Mouse (Mus musculus): ENCODE results near the gene Gm21818. TPM values are rescaled to one million over a fixed set of nuclear protein-coding genes. Genes with fewer than 3 reads are reported as not detected.
"Not testable (repeated sequence)": the region's sequence is repeated elsewhere in the genome, so short reads cannot be mapped to it uniquely, and the experiment has no call there.

Gene Gm21818
- total RNA-seq (2014; fragmentation: Nextera tagmentation) = not detected in 2 replicates
- not detected in 2 replicates for total RNA-seq (2017)
- polyA plus RNA-seq (2012) = not detected in 2 replicates

DNA sequence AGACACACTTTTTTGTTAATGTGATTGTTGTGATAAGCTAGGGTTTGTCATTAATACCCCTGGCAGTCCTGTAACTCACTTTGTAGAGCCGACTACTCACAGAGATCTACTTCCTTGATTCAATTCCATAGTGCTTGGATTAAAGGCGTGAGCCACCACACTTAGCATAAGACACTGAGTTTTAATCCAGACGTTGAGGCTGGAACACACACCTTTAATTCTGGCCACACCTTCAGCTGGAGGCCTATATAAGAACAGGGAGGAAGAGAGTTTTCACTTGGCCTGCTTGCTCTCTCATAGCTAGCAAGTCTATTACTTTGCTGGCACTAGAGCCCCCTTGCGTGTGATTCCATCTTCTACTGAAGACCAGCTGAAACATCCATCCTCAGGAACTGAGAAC, at the start of gene Gm21818:
Gene Gm21818 (plus strand): TSS at position 301 of the 400 bp plus-strand sequence.
- DNase-seq (ENCODE audit: low spot score); H3K27me3 ChIP-seq (ENCODE audit: insufficient read depth, low read length); H3K4me3 ChIP-seq (ENCODE audit: low read depth, low read length); ATAC-seq (ENCODE audit: extremely low read depth, insufficient number of reproducible peaks, low FRiP score, poor library complexity, severe bottlenecking); H3K4me1 ChIP-seq (ENCODE audit: insufficient read depth, low read depth, low read length); H3K36me3 ChIP-seq (replicated peaks); H3K9me3 ChIP-seq (replicated peaks): not testable (repeated sequence)

DNA sequence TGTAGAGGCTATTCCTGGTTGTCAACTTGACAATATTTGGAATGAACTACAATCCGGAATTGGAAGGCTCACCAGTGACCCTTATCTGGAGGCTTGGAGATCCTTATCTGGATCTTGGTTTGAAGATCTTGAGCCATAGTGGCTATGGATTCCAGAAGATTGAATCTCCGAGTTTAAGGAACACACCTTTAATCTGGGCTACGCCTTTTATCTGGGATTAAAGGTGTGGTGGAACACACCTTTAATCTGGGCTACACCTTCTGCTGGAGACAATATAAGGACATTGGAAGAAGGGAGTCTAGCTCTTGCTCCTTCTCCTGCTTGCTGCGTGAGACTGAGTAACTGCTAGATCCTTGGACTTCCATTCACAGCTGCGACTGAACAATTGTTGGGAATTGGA, 32.3 kb upstream of the Gm21818 start, which contains the start of gene Gm20767:
Gene Gm20767 (plus strand): TSS at position 301 of the 400 bp plus-strand sequence.
- H3K4me1 ChIP-seq (ENCODE audit: insufficient read depth, low read depth, low read length); DNase-seq (ENCODE audit: low spot score); H3K27me3 ChIP-seq (ENCODE audit: insufficient read depth, low read length); H3K9me3 ChIP-seq (replicated peaks); H3K4me3 ChIP-seq (ENCODE audit: low read depth, low read length); H3K36me3 ChIP-seq (replicated peaks); ATAC-seq (ENCODE audit: extremely low read depth, insufficient number of reproducible peaks, low FRiP score, poor library complexity, severe bottlenecking): not testable (repeated sequence)

DNA sequence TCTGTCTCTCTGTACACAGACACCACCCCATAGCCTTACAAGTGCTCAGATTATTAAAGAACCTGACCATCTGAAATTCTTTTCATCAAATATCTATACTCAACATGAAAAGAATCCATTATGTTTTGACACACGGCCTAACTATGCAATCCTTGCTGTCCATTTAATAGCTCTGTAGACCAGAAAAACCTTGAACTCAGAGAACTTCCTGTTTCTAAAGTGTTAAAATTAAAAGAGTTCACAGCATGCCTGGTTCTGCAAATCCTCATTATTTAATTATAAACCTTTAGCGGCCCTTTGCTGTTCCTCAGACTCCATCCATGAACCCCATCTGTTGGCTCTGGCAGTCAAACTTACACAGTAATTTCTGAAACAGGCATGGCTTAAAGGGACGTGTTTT, 29.9 kb upstream of the Gm21818 start:
- not testable (repeated sequence) for H3K4me1 ChIP-seq (ENCODE audit: insufficient read depth, low read depth, low read length); H3K9me3 ChIP-seq (replicated peaks); DNase-seq (ENCODE audit: low spot score); H3K27me3 ChIP-seq (ENCODE audit: insufficient read depth, low read length); ATAC-seq (ENCODE audit: extremely low read depth, insufficient number of reproducible peaks, low FRiP score, poor library complexity, severe bottlenecking); H3K36me3 ChIP-seq (replicated peaks); H3K4me3 ChIP-seq (ENCODE audit: low read depth, low read length)

DNA sequence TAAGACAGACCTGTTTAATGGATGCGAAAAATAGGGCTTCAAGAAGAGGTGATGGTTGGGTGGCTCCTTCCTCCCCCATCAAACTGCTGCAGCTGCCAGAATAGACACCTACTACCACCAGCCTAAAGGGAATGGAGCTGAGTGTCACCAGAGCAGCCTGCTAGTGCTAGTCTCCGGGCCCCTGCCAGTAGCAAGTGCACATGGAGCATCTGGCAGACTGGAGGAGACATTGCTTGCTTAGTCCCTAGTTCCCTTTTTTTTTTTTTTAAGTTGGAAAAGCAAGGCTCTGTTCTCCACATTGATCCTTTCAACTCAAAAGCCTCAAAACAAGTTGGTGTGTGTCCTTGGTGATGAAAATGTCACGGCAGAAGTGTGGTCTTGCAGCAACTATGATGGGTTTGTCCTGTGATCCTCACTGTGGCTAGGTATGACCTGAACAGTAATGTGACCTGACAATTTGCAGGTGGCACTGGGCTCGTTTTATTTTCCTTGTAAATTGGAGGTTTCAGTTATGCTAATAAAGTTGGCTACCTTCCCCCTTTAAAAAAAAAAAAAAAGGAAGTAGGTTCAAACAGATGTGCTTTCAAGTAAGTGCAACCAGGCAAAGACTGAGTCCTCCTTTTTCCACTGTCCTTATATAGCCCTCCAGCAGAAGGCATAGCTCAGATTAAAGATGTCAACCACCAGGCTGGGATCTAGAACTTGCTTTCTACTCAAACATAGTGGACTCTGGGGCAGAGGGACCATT, 22.4 kb upstream of the Gm21818 start:
- not testable (repeated sequence) for H3K36me3 ChIP-seq (replicated peaks); H3K4me1 ChIP-seq (ENCODE audit: insufficient read depth, low read depth, low read length); ATAC-seq (ENCODE audit: extremely low read depth, insufficient number of reproducible peaks, low FRiP score, poor library complexity, severe bottlenecking); H3K27me3 ChIP-seq (ENCODE audit: insufficient read depth, low read length); H3K4me3 ChIP-seq (ENCODE audit: low read depth, low read length); H3K9me3 ChIP-seq (replicated peaks); DNase-seq (ENCODE audit: low spot score)

DNA sequence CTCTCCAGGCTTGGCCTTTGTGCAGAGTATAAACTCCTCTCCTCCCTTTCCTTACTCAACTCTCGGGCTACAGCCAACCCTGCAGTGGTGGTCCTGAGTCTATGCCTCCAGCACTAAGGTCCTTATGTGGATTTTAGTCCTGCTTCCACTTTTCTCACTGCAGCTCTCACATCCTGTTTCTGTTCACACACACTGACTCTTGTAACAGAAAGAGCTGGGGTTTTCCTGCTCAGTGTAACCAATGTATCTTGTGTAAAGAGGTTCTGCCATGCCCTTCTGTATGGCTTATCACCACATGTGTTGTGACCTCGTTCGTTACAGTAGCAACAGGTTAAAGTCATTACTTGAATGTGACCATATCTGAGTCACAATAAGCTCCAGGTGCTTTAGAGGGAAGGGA, 21.6 kb upstream of the Gm21818 start:
- not testable (repeated sequence) for ATAC-seq (ENCODE audit: extremely low read depth, insufficient number of reproducible peaks, low FRiP score, poor library complexity, severe bottlenecking); DNase-seq (ENCODE audit: low spot score); H3K4me1 ChIP-seq (ENCODE audit: insufficient read depth, low read depth, low read length); H3K36me3 ChIP-seq (replicated peaks); H3K9me3 ChIP-seq (replicated peaks); H3K4me3 ChIP-seq (ENCODE audit: low read depth, low read length); H3K27me3 ChIP-seq (ENCODE audit: insufficient read depth, low read length)

DNA sequence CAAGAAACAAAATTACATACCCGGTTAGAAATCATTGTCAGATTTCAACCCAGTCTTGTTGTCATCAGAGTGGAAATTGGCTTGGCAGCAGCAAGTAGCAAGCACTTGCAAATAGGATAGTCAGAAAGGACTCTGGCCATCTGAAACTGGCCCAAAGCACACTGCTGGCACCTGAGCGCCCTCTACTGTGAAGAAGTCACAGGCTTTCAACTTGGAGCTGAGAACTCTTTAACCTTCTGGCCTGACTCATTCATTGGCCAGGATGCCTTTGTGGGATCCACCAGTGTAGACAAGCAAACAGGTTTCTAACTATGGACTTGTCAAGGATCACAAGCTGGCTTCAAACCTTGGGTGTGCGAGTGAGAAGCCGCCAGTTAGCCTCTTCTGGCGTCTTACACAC, 3.9 kb upstream of the Gm21818 start:
- not testable (repeated sequence) for H3K36me3 ChIP-seq (replicated peaks); H3K4me3 ChIP-seq (ENCODE audit: low read depth, low read length); H3K27me3 ChIP-seq (ENCODE audit: insufficient read depth, low read length); DNase-seq (ENCODE audit: low spot score); ATAC-seq (ENCODE audit: extremely low read depth, insufficient number of reproducible peaks, low FRiP score, poor library complexity, severe bottlenecking); H3K4me1 ChIP-seq (ENCODE audit: insufficient read depth, low read depth, low read length); H3K9me3 ChIP-seq (replicated peaks)

DNA sequence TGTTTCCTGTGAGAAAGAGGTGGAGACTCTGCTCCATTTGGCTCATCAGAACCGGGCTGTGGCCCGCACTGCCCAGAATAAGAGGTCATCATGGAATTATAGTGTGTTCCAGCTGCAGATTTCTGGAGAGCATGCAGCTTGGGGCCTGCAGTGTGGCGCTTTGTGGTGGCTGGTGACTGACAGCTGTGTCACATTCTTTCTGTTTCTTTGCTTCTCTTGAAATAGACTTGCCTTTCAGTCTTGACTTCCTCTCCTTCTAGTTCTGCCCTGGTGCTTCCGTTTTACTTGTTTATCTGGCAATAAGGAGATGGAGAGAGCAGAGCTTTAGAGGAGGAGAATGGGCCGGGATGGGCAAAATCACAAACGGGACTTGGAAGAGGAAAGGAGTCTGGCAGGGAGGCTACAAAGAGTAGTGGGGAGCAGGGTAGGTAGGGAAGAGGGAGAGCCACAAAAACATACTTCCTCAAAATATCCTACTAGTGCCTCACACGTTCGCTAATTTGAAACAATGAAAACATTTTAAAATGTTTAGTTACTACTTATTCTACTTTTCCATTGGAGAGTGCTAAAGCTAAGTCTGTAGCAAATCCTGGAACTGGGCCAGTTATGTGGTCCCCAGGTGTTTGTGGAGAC, 24.1 kb downstream of the Gm21818 start:
- H3K27me3 ChIP-seq (ENCODE audit: insufficient read depth, low read length); H3K9me3 ChIP-seq (replicated peaks); DNase-seq (ENCODE audit: low spot score); ATAC-seq (ENCODE audit: extremely low read depth, insufficient number of reproducible peaks, low FRiP score, poor library complexity, severe bottlenecking); H3K4me3 ChIP-seq (ENCODE audit: low read depth, low read length); H3K4me1 ChIP-seq (ENCODE audit: insufficient read depth, low read depth, low read length); H3K36me3 ChIP-seq (replicated peaks): not testable (repeated sequence)

DNA sequence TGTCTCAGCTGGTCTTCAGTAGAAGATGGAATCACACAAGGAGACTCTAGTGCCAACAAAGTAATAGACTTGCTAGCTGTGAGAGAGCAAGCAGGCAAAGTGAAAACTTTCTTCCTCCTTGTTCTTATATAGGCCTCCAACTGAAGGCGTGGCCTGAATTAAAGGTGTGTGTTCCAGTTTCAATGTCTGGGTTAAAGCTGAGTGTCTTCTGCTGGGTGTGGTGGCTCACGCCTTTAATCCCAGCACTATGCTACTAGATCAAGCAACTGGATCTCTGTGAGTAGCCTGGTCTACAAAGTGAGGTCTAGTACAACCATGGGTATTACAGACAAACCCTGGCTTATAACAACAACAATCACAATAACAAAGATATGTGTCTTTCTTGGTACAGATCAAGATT, 43.6 kb downstream of the Gm21818 start, which contains the start of gene Gm21762:
Gene Gm21762 (minus strand): TSS at position 101 of the 400 bp plus-strand sequence.
- not testable (repeated sequence) for H3K9me3 ChIP-seq (replicated peaks); ATAC-seq (ENCODE audit: extremely low read depth, insufficient number of reproducible peaks, low FRiP score, poor library complexity, severe bottlenecking); H3K4me3 ChIP-seq (ENCODE audit: low read depth, low read length); H3K36me3 ChIP-seq (replicated peaks); H3K4me1 ChIP-seq (ENCODE audit: insufficient read depth, low read depth, low read length); DNase-seq (ENCODE audit: low spot score); H3K27me3 ChIP-seq (ENCODE audit: insufficient read depth, low read length)

DNA sequence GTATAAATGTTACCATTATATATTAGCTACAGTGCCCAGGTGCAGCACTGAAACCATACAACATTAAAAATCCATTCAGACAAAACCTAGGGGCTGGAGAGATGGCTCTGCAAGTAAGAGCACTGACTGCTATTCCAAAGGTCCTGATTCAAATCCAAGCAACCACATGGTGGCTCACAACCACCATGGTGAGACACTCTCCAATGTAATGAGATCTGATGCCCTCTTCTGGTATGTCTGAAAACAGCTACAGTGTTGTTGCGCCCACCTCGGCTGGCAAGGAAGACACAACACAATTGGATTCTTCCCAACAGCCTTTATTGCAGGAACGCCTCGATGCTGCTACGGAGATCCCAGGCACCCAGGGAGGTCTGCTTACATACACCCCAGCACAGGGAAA, 48.7 kb downstream of the Gm21818 start:
- H3K9me3 ChIP-seq (replicated peaks); ATAC-seq (ENCODE audit: extremely low read depth, insufficient number of reproducible peaks, low FRiP score, poor library complexity, severe bottlenecking); H3K4me1 ChIP-seq (ENCODE audit: insufficient read depth, low read depth, low read length); H3K27me3 ChIP-seq (ENCODE audit: insufficient read depth, low read length); DNase-seq (ENCODE audit: low spot score); H3K4me3 ChIP-seq (ENCODE audit: low read depth, low read length); H3K36me3 ChIP-seq (replicated peaks): not testable (repeated sequence)

DNA sequence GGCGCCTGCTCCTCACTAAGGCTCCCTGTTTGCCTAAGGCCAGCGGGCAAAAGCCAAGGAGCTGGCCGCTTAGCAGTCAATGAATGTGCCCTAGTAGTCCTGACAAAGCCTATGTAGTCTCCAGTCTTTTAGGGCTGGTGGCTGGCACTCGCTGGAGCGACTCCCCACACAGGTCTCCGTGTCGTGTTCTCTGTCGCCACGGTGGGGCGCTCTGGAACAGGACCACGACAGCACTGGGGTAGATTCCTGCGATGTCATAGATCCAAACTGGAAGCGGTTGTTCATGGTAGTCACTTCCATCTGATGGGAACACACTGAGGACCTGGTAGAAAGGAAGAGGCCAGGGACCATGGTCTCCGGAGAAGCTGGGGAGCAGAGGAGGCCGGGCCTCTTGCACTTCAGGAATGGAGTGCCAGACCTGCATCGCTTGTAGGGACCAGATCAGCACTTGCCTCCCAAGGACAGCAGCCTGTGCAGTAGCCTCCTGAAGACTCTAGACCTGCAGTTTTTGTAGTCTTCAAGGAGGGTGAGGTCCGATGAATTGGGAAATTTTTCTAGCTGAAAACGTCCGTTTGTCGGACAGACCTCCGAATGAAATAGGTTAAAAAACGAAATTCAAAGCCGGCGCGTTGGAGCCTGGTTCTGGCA, 50.9 kb downstream of the Gm21818 start:
- H3K36me3 ChIP-seq (replicated peaks); H3K27me3 ChIP-seq (ENCODE audit: insufficient read depth, low read length); DNase-seq (ENCODE audit: low spot score); H3K4me1 ChIP-seq (ENCODE audit: insufficient read depth, low read depth, low read length); H3K9me3 ChIP-seq (replicated peaks); ATAC-seq (ENCODE audit: extremely low read depth, insufficient number of reproducible peaks, low FRiP score, poor library complexity, severe bottlenecking); H3K4me3 ChIP-seq (ENCODE audit: low read depth, low read length): not testable (repeated sequence)
